Mouse (Mus musculus) myocyte (in vitro differentiated cells): ENCODE measurements around the gene Tenm2.

ENCODE experiments used
- MAX ChIP-seq: IDR thresholded peaks from one replicate; pipeline ENCODE4 v1.6.1; 2011; ENCODE audit warnings: low read depth, mild to moderate bottlenecking, control low read depth
- POLR2A ChIP-seq: IDR thresholded peaks from one replicate; pipeline ENCODE4 v1.6.1; 2011; ENCODE audit warnings: low read depth, mild to moderate bottlenecking, control low read depth, moderate library complexity; ENCODE audit not compliant: insufficient read length
- SRF ChIP-seq: IDR thresholded peaks from one replicate; pipeline ENCODE4 v1.6.1; 2011; ENCODE audit warnings: low read depth; ENCODE audit not compliant: control insufficient read depth, insufficient read length
- USF1 ChIP-seq: IDR thresholded peaks from one replicate; pipeline ENCODE4 v1.6.1; 2011; ENCODE audit warnings: low read depth, mild to moderate bottlenecking, control low read depth, moderate library complexity

- TF ChIP-seq USF1 (no peak), POLR2A (no peak), MAX (no peak), SRF (no peak)
These were observed 1101.1 kb downstream of the Tenm2 start for GRCm38 (mm10) chr11:36134645-36135044.
